Mouse (Mus musculus) forebrain, embryonic 12.5 days (tissue): ENCODE data around the gene Mif. TPM values are rescaled to one million over a fixed set of nuclear protein-coding genes. Genes with fewer than 3 reads are reported as not detected.

Source experiments
- ATAC-seq: fragments of 200-750 bp; cut with Nextera tagmentation; 2 replicates; pipeline ENCODE4 v1.8.0; 2017; ENCODE audit warnings: moderate TSS enrichment; ENCODE audit not compliant: low FRiP score
- H3K27ac ChIP-seq: fragments of 300-500 bp; sonication (generic); 2 replicates; pipeline ENCODE4 v1.5.1; 2016; ENCODE audit warnings: mild to moderate bottlenecking
- H3K27me3 ChIP-seq: fragments of 300-500 bp; sonication (generic); 2 replicates; pipeline ENCODE4 v1.6.1; 2016; ENCODE audit warnings: mild to moderate bottlenecking
- H3K36me3 ChIP-seq: fragments of 300-500 bp; sonication (generic); replicated peaks from 2 replicates; pipeline ENCODE4 v1.6.1; 2016; ENCODE audit warnings: mild to moderate bottlenecking
- H3K4me1 ChIP-seq: fragments of 300-500 bp; sonication (generic); 2 replicates; pipeline ENCODE4 v1.6.1; 2016
- H3K4me2 ChIP-seq: fragments of 300-500 bp; sonication (generic); 2 replicates; pipeline ENCODE4 v1.6.1; 2016; ENCODE audit warnings: mild to moderate bottlenecking, moderate library complexity
- H3K4me3 ChIP-seq: fragments of 300-500 bp; sonication (generic); replicated peaks from 2 replicates; pipeline ENCODE4 v1.5.1; 2016; ENCODE audit warnings: mild to moderate bottlenecking
- H3K9ac ChIP-seq: fragments of 300-500 bp; sonication (generic); 2 replicates; pipeline ENCODE4 v1.6.1; 2016; ENCODE audit warnings: mild to moderate bottlenecking
- H3K9me3 ChIP-seq: fragments of 300-500 bp; sonication (generic); 2 replicates; pipeline ENCODE4 v1.6.1; 2016
- whole genome bisulfite sequencing: fragments of 180-500 bp; shearing (Covaris S2); methylation state at CpG from one replicate; pipeline ENCODE4 v1.1.7; 2016; 5-methylcytosine and 5-hydroxymethylcytosine counted together
- polyA plus RNA-seq: library from polyadenylated mRNA; unstranded; fragments of >200 nt; fragmentation: Nextera tagmentation; extraction: Ambion mirVana; gene quantifications from 2 replicates; pipeline ENCODE4 v1.2.1, GENCODE M21; 2016

Mif gene
- polyA plus RNA-seq, 1 experiment from 2014 or later = 1,743 TPM

DNA sequence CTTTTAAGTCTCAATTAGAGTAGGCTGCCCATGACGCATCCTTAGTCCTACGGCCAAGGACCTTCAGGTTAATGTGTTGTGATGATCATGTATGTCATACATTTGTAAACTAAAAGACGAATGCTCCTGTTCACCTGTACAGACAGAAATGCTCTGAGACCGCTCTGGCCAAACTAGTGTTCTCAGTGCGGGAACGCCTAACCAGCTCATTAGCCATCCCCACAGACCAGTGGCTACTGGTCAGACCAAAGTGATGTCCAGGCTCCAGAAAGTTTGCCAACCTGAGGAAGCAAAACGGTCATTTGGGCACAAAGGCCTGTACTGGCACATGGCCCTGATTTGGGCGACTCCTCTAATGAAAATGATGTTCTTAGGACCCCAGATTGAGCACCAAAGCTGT is 24.7 kb upstream of the Mif start:
- Histone ChIP-seq H3K9ac (no peak overlapping the region), H3K4me3 (no peak overlapping the region), H3K36me3 (no peaks in the 10 kb centered on the region), H3K27me3 (no peaks in the 10 kb centered on the region), H3K27ac (no peak overlapping the region), H3K4me2 (no peak overlapping the region), H3K4me1 (peaks cover 25% of the 10 kb centered on the region), H3K9me3 (no peaks in the 10 kb centered on the region)
- 93% methylated on average over 8 of the region's 8 CpGs for WGBS
- ATAC-seq = no peak

DNA sequence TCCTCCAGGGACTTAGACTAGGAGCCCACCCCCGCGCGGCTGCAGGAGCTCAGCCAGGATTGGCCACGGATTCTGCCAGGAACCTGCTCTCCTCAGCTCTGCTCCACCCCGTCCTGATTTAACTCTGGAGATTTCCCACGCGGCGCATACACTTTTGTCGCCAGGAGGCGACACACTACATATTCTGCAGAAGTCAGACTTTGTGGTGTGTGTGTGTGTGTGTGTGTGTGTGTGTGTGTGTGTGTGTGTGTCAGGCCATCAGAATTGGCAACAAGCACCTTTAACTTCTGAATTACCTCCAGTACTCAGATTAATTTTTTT is 23.2 kb upstream of the Mif start:
- Histone ChIP-seq H3K27ac (peak overlapping the region; percentile 63; the same call in 1 of the 2 replicates), H3K4me2 (peak overlapping the region; percentile 36), H3K4me1 (peaks cover 25% of the 10 kb centered on the region), H3K27me3 (no peaks in the 10 kb centered on the region), H3K36me3 (no peaks in the 10 kb centered on the region), H3K4me3 (no peak overlapping the region), H3K9me3 (no peaks in the 10 kb centered on the region), H3K9ac (no peak overlapping the region)
- peak; percentile 69 for ATAC-seq
- under 1% methylated on average over 10 of the region's 10 CpGs for WGBS

GRCm38 (mm10) chr10:75882433-75883231 is 22.6 kb upstream of the Mif start:
- Histone ChIP-seq H3K36me3 (no peaks in the 10 kb centered on the region), H3K4me3 (no peak overlapping the region), H3K9ac (no peak overlapping the region), H3K9me3 (no peaks in the 10 kb centered on the region), H3K4me1 (peaks cover 25% of the 10 kb centered on the region), H3K4me2 (peak overlapping the region; percentile 36), H3K27ac (peak overlapping the region; percentile 71), H3K27me3 (no peaks in the 10 kb centered on the region)
- peak; percentile 45; the same call in 1 of the 2 replicates for ATAC-seq
- 2% methylated on average over 15 of the region's 15 CpGs for WGBS

GRCm38 (mm10) chr10:75881578-75882432 is 21.8 kb upstream of the Mif start:
- Histone ChIP-seq H3K27ac (peak overlapping the region; percentile 71), H3K4me3 (no peak overlapping the region), H3K4me2 (peak overlapping the region; percentile 22; the same call in 1 of the 2 replicates), H3K36me3 (no peaks in the 10 kb centered on the region), H3K9me3 (no peaks in the 10 kb centered on the region), H3K9ac (no peak overlapping the region), H3K4me1 (peaks cover 25% of the 10 kb centered on the region), H3K27me3 (no peaks in the 10 kb centered on the region)
- peak; percentile 27; the same call in 1 of the 2 replicates for ATAC-seq
- WGBS = 13% methylated on average over 20 of the region's 20 CpGs

GRCm38 (mm10) chr10:75880771-75881577 is 20.9 kb upstream of the Mif start:
- H3K9me3 ChIP-seq = no peaks in the 10 kb centered on the region
- no peak for ATAC-seq
- H3K36me3 ChIP-seq = no peaks in the 10 kb centered on the region
- H3K4me1 ChIP-seq = peaks cover 25% of the 10 kb centered on the region
- WGBS = 58% methylated on average over 6 of the region's 6 CpGs
- no peaks in the 10 kb centered on the region for H3K27me3 ChIP-seq
- H3K4me3 ChIP-seq = no peak overlapping the region
- no peak overlapping the region for H3K9ac ChIP-seq
- H3K4me2 ChIP-seq = no peak overlapping the region
- peak overlapping the region; percentile 70; the same call in 1 of the 2 replicates for H3K27ac ChIP-seq

GRCm38 (mm10) chr10:75880351-75880750 is 20.3 kb upstream of the Mif start:
- Histone ChIP-seq H3K4me1 (peaks cover 25% of the 10 kb centered on the region), H3K4me2 (no peak overlapping the region), H3K27ac (no peak overlapping the region)

DNA sequence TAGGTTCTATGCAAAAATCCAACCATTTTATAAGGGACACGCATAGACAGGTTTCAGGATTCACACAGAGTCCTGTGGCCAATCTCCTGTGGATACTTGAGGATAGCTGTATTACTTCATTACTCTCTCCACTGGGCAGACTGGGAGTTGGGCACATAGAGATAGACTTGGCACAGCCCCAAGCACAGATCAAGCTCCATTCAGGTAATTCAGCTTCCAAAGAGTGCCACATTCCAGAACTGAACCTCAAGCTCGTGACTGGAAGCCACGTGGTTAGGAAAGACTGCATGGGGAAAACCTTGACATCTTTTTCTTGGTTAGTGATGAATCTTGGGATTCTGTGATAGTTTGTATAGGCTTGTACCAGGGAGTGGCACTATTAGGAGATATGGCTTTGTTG is 18.8 kb upstream of the Mif start:
- no peak overlapping the region for H3K27ac ChIP-seq
- 90% methylated on average over 3 of the region's 3 CpGs for WGBS
- no peaks in the 10 kb centered on the region for H3K27me3 ChIP-seq
- peaks cover 29% of the 10 kb centered on the region for H3K4me1 ChIP-seq
- H3K9me3 ChIP-seq = no peaks in the 10 kb centered on the region
- H3K36me3 ChIP-seq = no peaks in the 10 kb centered on the region
- no peak overlapping the region for H3K4me2 ChIP-seq
- no peak overlapping the region for H3K4me3 ChIP-seq
- no peak overlapping the region for H3K9ac ChIP-seq
- no peak for ATAC-seq

More at GRCm38 (mm10) chr10:75880351-75880750, 20.3 kb upstream of the Mif start:
- no peak for ATAC-seq
- Histone ChIP-seq H3K36me3 (no peaks in the 10 kb centered on the region), H3K9me3 (no peaks in the 10 kb centered on the region), H3K9ac (no peak overlapping the region), H3K27me3 (no peaks in the 10 kb centered on the region), H3K4me3 (no peak overlapping the region)
- 93% methylated on average over 10 of the region's 10 CpGs for WGBS

DNA sequence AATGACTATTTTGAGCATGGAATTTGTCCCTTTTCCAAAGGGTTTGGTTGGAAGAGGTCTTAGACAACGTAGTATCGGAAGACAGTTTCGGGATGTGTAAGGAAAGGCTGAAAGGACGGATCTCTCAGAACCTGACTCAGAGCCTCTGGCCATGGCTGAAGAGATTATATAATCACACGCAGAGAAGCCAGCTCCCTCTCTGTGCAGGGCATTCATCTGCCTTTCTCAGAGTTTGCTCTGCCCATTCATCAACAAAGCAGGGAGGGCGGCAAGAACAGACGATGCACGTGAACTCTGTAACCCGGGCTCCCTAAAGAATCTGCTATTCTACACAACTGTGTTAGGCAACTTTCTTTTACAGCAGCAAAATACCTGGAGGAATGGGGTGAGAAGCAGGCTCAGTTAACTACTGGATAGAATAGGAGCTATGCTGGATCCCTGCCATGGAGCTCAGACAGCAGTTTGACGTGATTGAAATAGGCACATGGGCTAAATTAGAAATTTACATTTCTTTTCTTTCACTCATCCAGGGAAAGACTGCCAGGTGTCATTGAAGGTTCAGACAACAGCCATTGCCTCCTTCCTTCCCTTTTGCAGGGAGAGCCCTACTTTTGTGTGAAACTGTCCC is 13.6 kb upstream of the Mif start:
- Histone ChIP-seq H3K9me3 (no peaks in the 10 kb centered on the region), H3K4me3 (peak overlapping the region; percentile 33), H3K4me2 (peak overlapping the region; percentile 58), H3K9ac (peak overlapping the region; percentile 22; the same call in 1 of the 2 replicates), H3K36me3 (no peaks in the 10 kb centered on the region), H3K4me1 (peaks cover 17% of the 10 kb centered on the region), H3K27ac (peak overlapping the region; percentile 88), H3K27me3 (no peaks in the 10 kb centered on the region)
- ATAC-seq = no peak; the same call in 1 of the 2 replicates
- 4% methylated on average over 10 of the region's 10 CpGs for WGBS

- peaks cover 17% of the 10 kb centered on the region for H3K4me1 ChIP-seq
- ATAC-seq = peak; percentile 99
- peak overlapping the region; percentile 22; the same call in 1 of the 2 replicates for H3K9ac ChIP-seq
- H3K36me3 ChIP-seq = no peaks in the 10 kb centered on the region
- no peaks in the 10 kb centered on the region for H3K27me3 ChIP-seq
- peak overlapping the region; percentile 33 for H3K4me3 ChIP-seq
- no peaks in the 10 kb centered on the region for H3K9me3 ChIP-seq
- peak overlapping the region; percentile 88 for H3K27ac ChIP-seq
- H3K4me2 ChIP-seq = peak overlapping the region; percentile 58
- WGBS = under 1% methylated on average over 11 of the region's 11 CpGs
These were observed 13.0 kb upstream of the Mif start for GRCm38 (mm10) chr10:75872915-75873542.

- WGBS = 37% methylated on average over 10 of the region's 10 CpGs
- Histone ChIP-seq H3K9me3 (no peaks in the 10 kb centered on the region), H3K4me2 (peak overlapping the region; percentile 58), H3K27ac (peak overlapping the region; percentile 88), H3K4me3 (peak overlapping the region; percentile 33), H3K4me1 (peaks cover 17% of the 10 kb centered on the region), H3K36me3 (no peaks in the 10 kb centered on the region), H3K9ac (0 out of 2 replicates have a peak overlapping the region, but pooled peaks have one; percentile 29), H3K27me3 (no peaks in the 10 kb centered on the region)
- ATAC-seq = peak; percentile 12; the same call in 1 of the 2 replicates
These were observed 12.2 kb upstream of the Mif start for GRCm38 (mm10) chr10:75872025-75872914.
